Mouse (Mus musculus) MEL (cell line): ENCODE data around the gene Zfp931. TPM values are rescaled to one million over a fixed set of nuclear protein-coding genes. Genes with fewer than 3 reads are reported as not detected.

ENCODE experiments used
- DNase-seq: peaks from one replicate; pipeline ENCODE4 v3.0.0; 2011; ENCODE audit warnings: low read depth, low spot score
- H3K27ac ChIP-seq: 2 replicates; pipeline ENCODE4 v1.5.1; 2012; ENCODE audit warnings: low read depth, mild to moderate bottlenecking, control low read depth, low read length, moderate library complexity; ENCODE audit not compliant: control insufficient read depth
- H3K27me3 ChIP-seq, 2 experiments: fragments of 150-350 bp in 1 of 2; sonication (generic) in 1 of 2; 2 replicates each; pipeline ENCODE4 v1.6.1; 2012; ENCODE audit warnings: low read length in 2 of 2, mild to moderate bottlenecking in 2 of 2, improper control_type of control experiment in 1 of 2, moderate library complexity in 1 of 2; ENCODE audit not compliant: insufficient read depth in 2 of 2, control insufficient read depth in 1 of 2
- H3K36me3 ChIP-seq, 2 experiments: 2 replicates each; pipeline ENCODE4 v1.6.1; 2012 to 2014; ENCODE audit warnings: low read length in 2 of 2, improper control_type of control experiment in 1 of 2, inconsistent platforms in 1 of 2, mild to moderate bottlenecking in 1 of 2; ENCODE audit not compliant: insufficient read depth in 2 of 2, control insufficient read depth in 1 of 2
- H3K4me1 ChIP-seq, 2 experiments: fragments of 150-350 bp in 1 of 2; sonication (generic) in 1 of 2; 2 replicates each; pipeline ENCODE4 v1.6.1; 2012; ENCODE audit warnings: low read length in 2 of 2, improper control_type of control experiment in 1 of 2, mild to moderate bottlenecking in 1 of 2; ENCODE audit not compliant: insufficient read depth in 2 of 2, control insufficient read depth in 1 of 2
- H3K4me3 ChIP-seq, 2 experiments: fragments of 150-350 bp in 1 of 2; sonication (generic) in 1 of 2; 2 replicates each; pipeline ENCODE4 v1.5.1; 2012; ENCODE audit warnings: low read depth in 2 of 2, low read length in 2 of 2, mild to moderate bottlenecking in 2 of 2, moderate library complexity in 2 of 2, control low read depth in 1 of 2, improper control_type of control experiment in 1 of 2; ENCODE audit not compliant: control insufficient read depth in 1 of 2, insufficient read depth in 1 of 2
- H3K79me2 ChIP-seq: 2 replicates; pipeline ENCODE4 v1.6.1; 2012; ENCODE audit warnings: mild to moderate bottlenecking, low read length, moderate library complexity; ENCODE audit not compliant: control insufficient read depth, poor library complexity, insufficient read depth
- H3K9ac ChIP-seq: 2 replicates; pipeline ENCODE4 v1.6.1; 2012; ENCODE audit warnings: low read depth, mild to moderate bottlenecking, control low read depth, low read length, moderate library complexity; ENCODE audit not compliant: control insufficient read depth, poor library complexity, severe bottlenecking
- H3K9me3 ChIP-seq: fragments of 150-350 bp; sonication (generic); replicated peaks from 2 replicates; pipeline ENCODE4 v1.6.1; 2012; ENCODE audit warnings: mild to moderate bottlenecking, low read length, improper control_type of control experiment, moderate library complexity; ENCODE audit not compliant: insufficient read depth
- BHLHE40 ChIP-seq: IDR thresholded peaks from 2 replicates; pipeline ENCODE4 v1.6.1; 2012; ENCODE audit warnings: low read depth, mild to moderate bottlenecking, inconsistent platforms, low read length, improper control_type of control experiment, borderline replicate concordance
- CHD1 ChIP-seq: IDR thresholded peaks from 2 replicates; pipeline ENCODE4 v1.6.1; 2012; ENCODE audit warnings: low read depth, mild to moderate bottlenecking, inconsistent platforms, low read length, improper control_type of control experiment
- CHD2 ChIP-seq: IDR thresholded peaks from 2 replicates; pipeline ENCODE4 v1.6.1; 2011; ENCODE audit warnings: low read length, improper control_type of control experiment
- CTCF ChIP-seq, 3 experiments: IDR thresholded peaks in 2 of 3; conservative IDR thresholded peaks in 1 of 3; 2 replicates each; pipeline ENCODE4 v1.5.1; 2011 to 2012; ENCODE audit warnings: low read length in 3 of 3, low read depth in 2 of 3, mild to moderate bottlenecking in 2 of 3, improper control_type of control experiment in 1 of 3, inconsistent platforms in 1 of 3, mixed read lengths in 1 of 3, moderate library complexity in 1 of 3; ENCODE audit not compliant: control insufficient read depth in 1 of 3, insufficient read depth in 1 of 3, poor library complexity in 1 of 3, severe bottlenecking in 1 of 3
- E2F4 ChIP-seq: IDR thresholded peaks from 2 replicates; pipeline ENCODE4 v1.6.1; 2011; ENCODE audit warnings: low read depth, low read length, improper control_type of control experiment, borderline replicate concordance
- ELF1 ChIP-seq: IDR thresholded peaks from 2 replicates; pipeline ENCODE4 v1.6.1; 2014; ENCODE audit warnings: low read depth, mild to moderate bottlenecking, inconsistent platforms, low read length, improper control_type of control experiment, moderate library complexity
- EP300 ChIP-seq, 2 experiments: IDR thresholded peaks; 2 replicates each; pipeline ENCODE4 v1.6.1; 2011; ENCODE audit warnings: improper control_type of control experiment in 2 of 2, low read length in 2 of 2, low read depth in 1 of 2, mild to moderate bottlenecking in 1 of 2
- GABPA ChIP-seq: IDR thresholded peaks from 2 replicates; pipeline ENCODE4 v1.6.1; 2012; ENCODE audit warnings: low read depth, mild to moderate bottlenecking, inconsistent platforms, low read length, improper control_type of control experiment, moderate library complexity
- GATA1 ChIP-seq: IDR thresholded peaks from 2 replicates; pipeline ENCODE4 v1.6.1; 2011; ENCODE audit warnings: low read depth, low read length, improper control_type of control experiment
- HCFC1 ChIP-seq: IDR thresholded peaks from 2 replicates; pipeline ENCODE4 v1.6.1; 2012; ENCODE audit warnings: low read depth, mild to moderate bottlenecking, inconsistent platforms, low read length, improper control_type of control experiment, moderate library complexity
- KAT2A ChIP-seq: conservative IDR thresholded peaks from 2 replicates; pipeline ENCODE4 v1.6.1; 2012; ENCODE audit warnings: low read depth, low read length, improper control_type of control experiment, inconsistent platforms
- MAFK ChIP-seq: IDR thresholded peaks from 2 replicates; pipeline ENCODE4 v1.6.1; 2011; ENCODE audit warnings: low read depth, mild to moderate bottlenecking, low read length, improper control_type of control experiment, borderline replicate concordance
- MAX ChIP-seq: IDR thresholded peaks from 2 replicates; pipeline ENCODE4 v1.6.1; 2011; ENCODE audit warnings: low read length, improper control_type of control experiment
- MEF2A ChIP-seq: IDR thresholded peaks from 2 replicates; pipeline ENCODE4 v1.6.1; 2014; ENCODE audit warnings: low read depth, mild to moderate bottlenecking, inconsistent platforms, low read length, improper control_type of control experiment; ENCODE audit not compliant: poor library complexity, insufficient replicate concordance, severe bottlenecking; ENCODE audit errors: extremely low read depth
- MXI1 ChIP-seq: IDR thresholded peaks from 2 replicates; pipeline ENCODE4 v1.6.1; 2011; ENCODE audit warnings: mild to moderate bottlenecking, low read depth, low read length, improper control_type of control experiment
- MYB ChIP-seq: IDR thresholded peaks from 2 replicates; pipeline ENCODE4 v1.6.1; 2011; ENCODE audit warnings: mild to moderate bottlenecking, low read depth, low read length, improper control_type of control experiment
- MYC ChIP-seq: IDR thresholded peaks from 2 replicates; pipeline ENCODE4 v1.6.1; 2011; ENCODE audit warnings: low read depth, mild to moderate bottlenecking, low read length, improper control_type of control experiment, moderate library complexity
- NELFE ChIP-seq: IDR thresholded peaks from 2 replicates; pipeline ENCODE4 v1.6.1; 2011; ENCODE audit warnings: low read depth, low read length, improper control_type of control experiment
- NRF1 ChIP-seq: IDR thresholded peaks from 2 replicates; pipeline ENCODE4 v1.6.1; 2014; ENCODE audit warnings: low read depth, mild to moderate bottlenecking, inconsistent platforms, low read length, improper control_type of control experiment, moderate library complexity; ENCODE audit not compliant: poor library complexity, insufficient read depth, severe bottlenecking
- POLR2A ChIP-seq, 2 experiments: IDR thresholded peaks; 2 replicates each; pipeline ENCODE4 v1.6.1; 2011 to 2012; ENCODE audit warnings: low read length in 2 of 2, mild to moderate bottlenecking in 2 of 2, control low read depth in 1 of 2, improper control_type of control experiment in 1 of 2, low read depth in 1 of 2, moderate library complexity in 1 of 2; ENCODE audit not compliant: control insufficient read depth in 1 of 2, insufficient read depth in 1 of 2, poor library complexity in 1 of 2
- POLR2AphosphoS5 ChIP-seq: IDR thresholded peaks from 2 replicates; pipeline ENCODE4 v1.6.1; 2012; ENCODE audit warnings: low read depth, borderline replicate concordance, mild to moderate bottlenecking, inconsistent platforms, low read length, moderate library complexity, mixed read lengths
- RAD21 ChIP-seq: IDR thresholded peaks from 2 replicates; pipeline ENCODE4 v1.6.1; 2011; ENCODE audit warnings: mild to moderate bottlenecking, low read depth, low read length, improper control_type of control experiment
- RCOR1 ChIP-seq: IDR thresholded peaks from 2 replicates; pipeline ENCODE4 v1.6.1; 2012; ENCODE audit warnings: low read depth, mild to moderate bottlenecking, inconsistent platforms, low read length, improper control_type of control experiment
- SIN3A ChIP-seq: IDR thresholded peaks from 2 replicates; pipeline ENCODE4 v1.6.1; 2012; ENCODE audit warnings: low read length, improper control_type of control experiment, inconsistent platforms
- SMC3 ChIP-seq: IDR thresholded peaks from 2 replicates; pipeline ENCODE4 v1.6.1; 2011; ENCODE audit warnings: low read depth, low read length, improper control_type of control experiment
- TAL1 ChIP-seq: IDR thresholded peaks from 2 replicates; pipeline ENCODE4 v1.6.1; 2012; ENCODE audit warnings: mild to moderate bottlenecking, inconsistent platforms, low read length, moderate library complexity, mixed read lengths
- TCF12 ChIP-seq: IDR thresholded peaks from 2 replicates; pipeline ENCODE4 v1.6.1; 2014; ENCODE audit warnings: low read depth, mild to moderate bottlenecking, inconsistent platforms, low read length, improper control_type of control experiment, moderate library complexity
- USF1 ChIP-seq: IDR thresholded peaks from 2 replicates; pipeline ENCODE4 v1.6.1; 2014; ENCODE audit warnings: low read depth, mild to moderate bottlenecking, inconsistent platforms, low read length, improper control_type of control experiment, moderate library complexity
- USF2 ChIP-seq, 2 experiments: IDR thresholded peaks; 2 replicates each; pipeline ENCODE4 v1.6.1; 2011 to 2012; ENCODE audit warnings: improper control_type of control experiment in 2 of 2, low read length in 2 of 2, borderline replicate concordance in 1 of 2, inconsistent platforms in 1 of 2, low read depth in 1 of 2, mild to moderate bottlenecking in 1 of 2; ENCODE audit not compliant: insufficient read depth in 1 of 2
- ZC3H11A ChIP-seq: IDR thresholded peaks from 2 replicates; pipeline ENCODE4 v1.6.1; 2012; ENCODE audit warnings: low read depth, mild to moderate bottlenecking, inconsistent platforms, low read length, improper control_type of control experiment
- ZKSCAN1 ChIP-seq: IDR thresholded peaks from 2 replicates; pipeline ENCODE4 v1.6.1; 2012; ENCODE audit warnings: low read depth, mild to moderate bottlenecking, inconsistent platforms, low read length, improper control_type of control experiment, moderate library complexity
- ZMIZ1 ChIP-seq: IDR thresholded peaks from 2 replicates; pipeline ENCODE4 v1.6.1; 2012; ENCODE audit warnings: low read depth, mild to moderate bottlenecking, inconsistent platforms, low read length, improper control_type of control experiment, moderate library complexity
- ZNF384 ChIP-seq: IDR thresholded peaks from 2 replicates; pipeline ENCODE4 v1.6.1; 2012; ENCODE audit warnings: low read depth, mild to moderate bottlenecking, inconsistent platforms, low read length, improper control_type of control experiment
- polyA plus RNA-seq, 2 experiments: library from polyadenylated mRNA; stranded (reverse) in 1 of 2; unstranded in 1 of 2; fragments of >175 nt in 1 of 2; fragments of >200 nt in 1 of 2; gene quantifications; 2 replicates each; pipeline versions ENCODE4 v1.2.1 to v1.2.4; 2012; ENCODE audit warnings: low replicate concordance in 2 of 2, low read depth in 1 of 2; ENCODE audit not compliant: insufficient read length in 2 of 2, insufficient read depth in 1 of 2, missing spikeins in 1 of 2
- total RNA-seq: library from RNA; depleted of rRNA; stranded (reverse); fragments of 300-350 nt; gene quantifications from 2 replicates; pipeline ENCODE4 v1.2.3, GENCODE M21; 2012

The Zfp931 gene
- total and polyA plus RNA-seq, 3 experiments: 0.15 TPM; not detected in 2

- DNase-seq: peak; percentile 49
- Histone ChIP-seq H3K9me3 (no peaks in the 10 kb centered on the region), H3K27ac (no peak overlapping the region), H3K9ac (no peak overlapping the region), H3K4me3 (no peak overlapping the region), H3K27me3 (no peaks in the 10 kb centered on the region), H3K4me1 (no peaks in the 10 kb centered on the region), H3K79me2 (no peaks in the 10 kb centered on the region), H3K36me3 (no peaks in the 10 kb centered on the region)
- no peak for TF ChIP-seq GABPA
- no peak for TF ChIP-seq USF2 (IDR thresholded peaks at IDR 0.05; ENCODE audit: borderline replicate concordance in 1 of 2, insufficient read depth in 1 of 2, low read depth in 1 of 2, low read length in 2 of 2)
- TF ChIP-seq CTCF (IDR thresholded peaks at IDR 0.05 in 2 of 3, conservative IDR thresholded peaks at IDR 0.05 in 1 of 3; ENCODE audit: control insufficient read depth in 1 of 3, insufficient read depth in 1 of 3, low read depth in 2 of 3, low read length in 3 of 3, poor library complexity in 1 of 3, severe bottlenecking in 1 of 3): peak; percentile 48 to 77 (median 71)
- TF ChIP-seq NRF1: no peak
- no peak for TF ChIP-seq POLR2A (IDR thresholded peaks at IDR 0.05; ENCODE audit: control insufficient read depth in 1 of 2, insufficient read depth in 1 of 2, low read depth in 1 of 2, low read length in 2 of 2, poor library complexity in 1 of 2)
- TF ChIP-seq RCOR1: no peak
- no peak for TF ChIP-seq TAL1
- TF ChIP-seq MEF2A: no peak
- TF ChIP-seq ELF1: no peak
- TF ChIP-seq CHD2: no peak
- TF ChIP-seq MYC: no peak
- TF ChIP-seq HCFC1: no peak
- no peak for TF ChIP-seq TCF12
- TF ChIP-seq MXI1: no peak
- no peak for TF ChIP-seq ZNF384
- no peak for TF ChIP-seq ZKSCAN1
- TF ChIP-seq MAFK: no peak
- TF ChIP-seq ZC3H11A: peak; percentile 50
- no peak for TF ChIP-seq E2F4
- no peak for TF ChIP-seq POLR2AphosphoS5
- no peak for TF ChIP-seq USF1
- no peak for TF ChIP-seq ZMIZ1
- no peak for TF ChIP-seq CHD1
- TF ChIP-seq KAT2A: no peak
- no peak for TF ChIP-seq MAX
- no peak for TF ChIP-seq BHLHE40
- no peak for TF ChIP-seq GATA1
- no peak for TF ChIP-seq MYB
- peak; percentile 65 for TF ChIP-seq SMC3
- TF ChIP-seq EP300 (IDR thresholded peaks at IDR 0.05; ENCODE audit: low read depth in 1 of 2, low read length in 2 of 2): no peak
- peak; percentile 61 for TF ChIP-seq RAD21
- TF ChIP-seq NELFE: no peak
- TF ChIP-seq SIN3A: no peak
Measured at GRCm38 (mm10) chr2:178098021-178098420, 19.7 kb upstream of the Zfp931 start.
